Mouse (Mus musculus) midbrain, embryonic 11.5 days (tissue): ENCODE measurements at regions not wholly inside any gene's neighbourhood (a gene's known extent, or its start where the extent isn't known, plus 50 kb on each side); places are given as distances from the start of the nearest gene placed in this dataset.

Experiments used
- ATAC-seq: fragments of 200-750 bp; cut with Nextera tagmentation; 2 replicates; pipeline ENCODE4 v1.8.0; 2017; ENCODE audit warnings: moderate TSS enrichment, moderate library complexity; ENCODE audit not compliant: low FRiP score
- DNase-seq: peaks from one replicate; pipeline ENCODE4 v3.0.0; 2015; ENCODE audit warnings: low spot score; ENCODE audit errors: missing footprints
- H3K27ac ChIP-seq: fragments of 300-500 bp; sonication (generic); 2 replicates; pipeline ENCODE4 v1.5.1; 2014; ENCODE audit warnings: low read depth, low read length
- H3K27me3 ChIP-seq: fragments of 300-500 bp; sonication (generic); 2 replicates; pipeline ENCODE4 v1.6.1; 2014; ENCODE audit warnings: mild to moderate bottlenecking, low read length, moderate library complexity, mixed read lengths; ENCODE audit not compliant: control insufficient read depth, insufficient read depth
- H3K36me3 ChIP-seq: fragments of 300-500 bp; sonication (generic); 2 replicates; pipeline ENCODE4 v1.6.1; 2014; ENCODE audit warnings: mild to moderate bottlenecking, low read length, moderate library complexity, mixed read lengths; ENCODE audit not compliant: control insufficient read depth, insufficient read depth
- H3K4me1 ChIP-seq: fragments of 300-500 bp; sonication (generic); 2 replicates; pipeline ENCODE4 v1.6.1; 2014; ENCODE audit warnings: low read length; ENCODE audit not compliant: control insufficient read depth, insufficient read depth
- H3K4me2 ChIP-seq: fragments of 300-500 bp; sonication (generic); 2 replicates; pipeline ENCODE4 v1.6.1; 2014; ENCODE audit warnings: mild to moderate bottlenecking, moderate library complexity
- H3K4me3 ChIP-seq: fragments of 300-500 bp; sonication (generic); 2 replicates; pipeline ENCODE4 v1.5.1; 2014; ENCODE audit warnings: low read depth, low read length
- H3K9ac ChIP-seq: fragments of 300-500 bp; sonication (generic); 2 replicates; pipeline ENCODE4 v1.6.1; 2014; ENCODE audit warnings: low read length
- H3K9me3 ChIP-seq: fragments of 300-500 bp; sonication (generic); 2 replicates; pipeline ENCODE4 v1.6.1; 2016; ENCODE audit warnings: low read length; ENCODE audit not compliant: control insufficient read depth
- WGBS: fragments of 180-500 bp; shearing (Covaris S2); extraction: QIAGEN DNeasy Blood & Tissue Kit; methylation state at CpG from one replicate; pipeline ENCODE4 v1.1.7; 2014; 5-methylcytosine and 5-hydroxymethylcytosine counted together

GRCm38 (mm10) chr17:80834176-80834517 is 105.9 kb upstream of the Map4k3 start:
- Histone ChIP-seq H3K4me3 (no peak overlapping the region), H3K9me3 (no peaks in the 10 kb centered on the region), H3K4me1 (no peaks in the 10 kb centered on the region), H3K4me2 (no peak overlapping the region), H3K9ac (no peak overlapping the region), H3K27me3 (no peaks in the 10 kb centered on the region), H3K27ac (no peak overlapping the region), H3K36me3 (no peaks in the 10 kb centered on the region)
- ATAC-seq (no peak), DNase-seq (peak; percentile 60)
- 36% methylated on average over 5 of the region's 5 CpGs for WGBS

DNA sequence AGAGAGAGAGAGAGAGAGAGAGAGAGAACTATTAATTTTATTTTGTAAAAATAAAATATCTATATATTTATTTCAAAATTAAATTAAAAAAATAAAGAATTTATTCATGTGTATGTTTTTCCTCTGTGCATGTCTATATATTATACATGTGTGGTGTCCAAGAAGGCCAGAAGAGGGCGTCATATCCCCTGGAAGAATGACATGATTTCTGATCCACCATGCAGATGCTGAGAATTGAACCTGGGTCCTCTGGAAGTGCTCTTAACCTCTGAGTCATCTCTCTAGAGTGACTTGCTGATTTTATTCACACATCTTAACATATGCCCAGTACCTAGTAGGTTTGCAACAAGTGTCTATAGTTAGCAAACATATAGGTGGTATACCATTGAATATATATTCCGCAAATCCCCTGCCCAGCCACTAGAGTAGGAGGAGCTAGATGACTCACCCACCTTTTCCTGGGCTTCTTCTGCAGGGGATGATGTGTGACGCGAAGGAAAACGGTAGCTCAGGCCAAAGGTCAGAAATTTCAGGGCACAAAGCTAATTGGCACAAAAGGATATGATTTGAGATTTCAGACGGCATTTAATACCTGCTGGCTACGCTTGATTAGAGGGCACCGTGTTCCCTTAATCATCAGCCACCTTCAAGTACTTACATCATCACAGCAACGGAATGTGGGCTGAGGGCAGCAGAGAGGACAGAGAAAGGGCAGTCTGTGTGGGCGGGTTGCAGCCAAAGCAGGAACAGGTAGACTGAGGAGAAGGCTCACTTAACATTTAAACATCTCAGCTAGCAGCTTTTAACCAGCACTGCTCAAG is 105.3 kb upstream of the Map4k3 start:
- H3K4me1 ChIP-seq = no peaks in the 10 kb centered on the region
- H3K27ac ChIP-seq = no peak overlapping the region
- H3K27me3 ChIP-seq = no peaks in the 10 kb centered on the region
- H3K9me3 ChIP-seq = no peaks in the 10 kb centered on the region
- no peaks in the 10 kb centered on the region for H3K36me3 ChIP-seq
- H3K4me2 ChIP-seq = no peak overlapping the region
- ATAC-seq (no peak), DNase-seq (peak; percentile 78)
- H3K4me3 ChIP-seq = no peak overlapping the region
- 44% methylated on average over 10 of the region's 10 CpGs for WGBS
- H3K9ac ChIP-seq = no peak overlapping the region

DNA sequence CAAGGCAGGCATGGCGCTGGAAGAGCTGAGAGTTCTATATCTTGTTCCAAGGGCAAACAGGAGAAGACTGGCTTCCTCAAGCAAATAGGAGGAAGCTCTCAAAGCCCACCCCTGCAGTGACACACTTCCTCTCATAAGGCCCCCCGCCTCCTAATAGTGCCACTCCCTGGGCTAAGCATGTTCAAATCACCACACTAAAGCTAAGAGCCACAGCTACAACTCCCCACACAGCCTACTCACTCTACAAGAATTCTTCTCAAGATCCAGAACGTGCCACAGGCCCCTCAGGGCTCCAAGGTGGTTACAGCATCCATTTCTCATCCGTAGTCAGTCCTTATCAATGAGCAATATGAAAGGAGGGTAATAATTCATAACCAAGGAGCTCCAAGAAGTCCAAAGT is 103.4 kb upstream of the Map4k3 start:
- no peaks in the 10 kb centered on the region for H3K36me3 ChIP-seq
- no peak overlapping the region for H3K9ac ChIP-seq
- no peaks in the 10 kb centered on the region for H3K27me3 ChIP-seq
- ATAC-seq = no peak
- no peak overlapping the region for H3K27ac ChIP-seq
- H3K9me3 ChIP-seq = no peaks in the 10 kb centered on the region
- no peaks in the 10 kb centered on the region for H3K4me1 ChIP-seq
- no peak overlapping the region for H3K4me3 ChIP-seq
- H3K4me2 ChIP-seq = no peak overlapping the region
- WGBS = 78% methylated on average over 4 of the region's 4 CpGs
- DNase-seq = peak; percentile 57

GRCm38 (mm10) chr17:80827896-80828295 is 99.6 kb upstream of the Map4k3 start:
- Histone ChIP-seq H3K4me3 (no peak overlapping the region), H3K27me3 (no peaks in the 10 kb centered on the region), H3K27ac (no peak overlapping the region), H3K9ac (no peak overlapping the region), H3K4me2 (no peak overlapping the region), H3K9me3 (no peaks in the 10 kb centered on the region), H3K4me1 (no peaks in the 10 kb centered on the region), H3K36me3 (no peaks in the 10 kb centered on the region)
- DNase-seq (no peak), ATAC-seq (no peak)
- WGBS = 76% methylated on average over 2 of the region's 2 CpGs

- Histone ChIP-seq H3K27ac (no peak overlapping the region), H3K4me2 (no peak overlapping the region), H3K4me1 (no peaks in the 10 kb centered on the region), H3K27me3 (no peaks in the 10 kb centered on the region), H3K9me3 (no peaks in the 10 kb centered on the region), H3K9ac (no peak overlapping the region), H3K4me3 (no peak overlapping the region), H3K36me3 (no peaks in the 10 kb centered on the region)
- 90% methylated on average over 17 of the region's 17 CpGs for WGBS
- ATAC-seq = no peak
- DNase-seq = no peak
These were observed 99.1 kb upstream of the Map4k3 start for GRCm38 (mm10) chr17:80827361-80827760.

DNA sequence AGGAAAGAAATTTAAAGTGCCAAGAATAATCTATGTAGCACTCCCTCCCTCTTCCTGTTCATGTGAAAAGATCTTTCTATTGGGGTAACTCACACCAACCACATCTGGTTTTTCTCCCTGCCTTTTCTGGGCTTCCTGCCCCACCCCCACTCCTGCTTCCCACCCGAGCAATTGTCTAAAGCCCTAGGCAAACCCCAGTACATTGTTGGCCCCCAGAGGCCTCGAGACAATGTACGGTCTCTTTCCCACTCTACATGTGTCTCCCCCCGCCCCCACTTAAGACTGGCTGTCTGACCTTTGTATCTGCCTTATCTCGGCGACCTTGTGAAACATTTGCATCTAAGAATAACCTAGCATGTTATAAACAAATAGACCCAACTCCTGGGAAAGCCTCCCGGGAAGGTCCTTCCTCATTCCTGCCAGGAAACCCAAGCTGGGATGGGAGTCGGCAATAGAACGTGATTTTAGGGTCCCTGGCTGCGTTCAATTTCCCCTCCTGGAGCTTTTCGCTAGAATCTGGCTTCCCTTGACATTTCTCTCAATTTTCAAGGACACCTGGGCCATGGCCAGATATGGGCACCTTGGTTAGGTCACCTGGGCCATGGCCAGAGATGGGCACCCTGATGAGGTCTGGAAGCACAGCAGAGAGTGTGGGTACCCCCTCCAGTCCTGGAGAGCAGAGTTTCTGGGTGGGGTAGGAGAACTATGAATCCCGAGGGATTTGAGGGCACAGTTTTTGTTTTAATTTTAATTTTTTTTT is 97.9 kb upstream of the Map4k3 start:
- no peaks in the 10 kb centered on the region for H3K36me3 ChIP-seq
- no peak overlapping the region for H3K27ac ChIP-seq
- no peak overlapping the region for H3K4me3 ChIP-seq
- ATAC-seq (no peak), DNase-seq (no peak)
- no peak overlapping the region for H3K4me2 ChIP-seq
- 62% methylated on average over 12 of the region's 12 CpGs for WGBS
- H3K4me1 ChIP-seq = no peaks in the 10 kb centered on the region
- H3K9me3 ChIP-seq = no peaks in the 10 kb centered on the region
- no peaks in the 10 kb centered on the region for H3K27me3 ChIP-seq
- H3K9ac ChIP-seq = no peak overlapping the region

DNA sequence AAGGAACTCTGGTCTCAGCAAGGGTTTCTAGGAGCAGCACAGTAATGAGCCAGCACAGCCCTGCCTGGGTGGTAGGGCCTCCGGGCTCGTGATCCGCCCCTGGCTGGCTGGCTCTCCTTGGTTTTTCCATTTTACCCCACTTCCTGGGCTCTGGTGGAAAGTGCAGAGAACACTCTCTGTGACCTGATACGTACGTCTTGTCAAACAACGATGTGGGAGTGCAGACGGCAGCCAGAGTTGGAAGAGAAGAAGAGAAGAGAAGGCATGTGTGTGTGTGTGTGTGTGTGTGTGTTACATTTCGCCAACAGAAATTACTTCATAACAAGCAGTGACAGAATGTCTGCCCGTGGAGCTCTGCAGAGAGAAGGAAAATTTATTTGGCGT is 97.2 kb upstream of the Map4k3 start:
- no peak for ATAC-seq
- Histone ChIP-seq H3K36me3 (no peaks in the 10 kb centered on the region), H3K27me3 (no peaks in the 10 kb centered on the region), H3K9ac (no peak overlapping the region), H3K4me1 (no peaks in the 10 kb centered on the region), H3K4me3 (no peak overlapping the region), H3K9me3 (no peaks in the 10 kb centered on the region), H3K4me2 (no peak overlapping the region), H3K27ac (no peak overlapping the region)
- DNase-seq = no peak
- 81% methylated on average over 10 of the region's 10 CpGs for WGBS

DNA sequence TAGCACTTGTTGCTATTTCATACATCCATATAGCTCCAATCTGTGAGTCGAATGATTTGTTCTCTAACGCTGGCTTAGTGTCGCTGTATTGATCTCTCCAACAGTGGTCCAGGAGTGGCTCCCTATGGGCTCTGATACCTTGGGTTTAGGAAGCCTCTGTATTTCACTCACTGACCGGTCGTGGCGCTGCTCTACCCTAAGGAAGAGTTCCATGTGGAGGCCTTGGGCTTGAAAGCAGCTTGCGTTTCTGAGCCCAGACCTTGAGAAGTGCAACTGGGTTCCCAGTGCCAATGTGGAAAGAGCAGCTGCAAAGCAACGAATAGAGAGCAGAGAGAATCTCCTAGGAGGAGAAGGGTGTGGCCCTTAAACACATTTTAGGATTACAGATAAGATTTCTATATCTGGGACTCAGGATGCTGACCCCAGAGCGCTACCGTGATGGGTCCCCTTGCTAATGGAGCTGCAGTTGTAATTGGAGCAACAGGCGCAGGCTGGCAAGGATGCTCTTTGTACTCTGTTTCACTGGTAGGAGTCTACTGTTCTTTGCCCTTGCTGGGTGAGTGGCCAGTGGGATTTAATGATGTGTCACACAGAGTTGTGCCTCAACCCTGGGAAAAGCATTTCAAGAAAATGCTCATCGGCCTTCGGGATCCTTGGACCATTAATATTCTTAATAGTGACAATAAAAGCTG is 96.7 kb upstream of the Map4k3 start:
- no peaks in the 10 kb centered on the region for H3K27me3 ChIP-seq
- H3K9me3 ChIP-seq = no peaks in the 10 kb centered on the region
- no peak for ATAC-seq
- 85% methylated on average over 13 of the region's 13 CpGs for WGBS
- no peaks in the 10 kb centered on the region for H3K36me3 ChIP-seq
- H3K9ac ChIP-seq = no peak overlapping the region
- no peak overlapping the region for H3K4me2 ChIP-seq
- no peak overlapping the region for H3K27ac ChIP-seq
- H3K4me1 ChIP-seq = no peaks in the 10 kb centered on the region
- H3K4me3 ChIP-seq = no peak overlapping the region
- no peak for DNase-seq

DNA sequence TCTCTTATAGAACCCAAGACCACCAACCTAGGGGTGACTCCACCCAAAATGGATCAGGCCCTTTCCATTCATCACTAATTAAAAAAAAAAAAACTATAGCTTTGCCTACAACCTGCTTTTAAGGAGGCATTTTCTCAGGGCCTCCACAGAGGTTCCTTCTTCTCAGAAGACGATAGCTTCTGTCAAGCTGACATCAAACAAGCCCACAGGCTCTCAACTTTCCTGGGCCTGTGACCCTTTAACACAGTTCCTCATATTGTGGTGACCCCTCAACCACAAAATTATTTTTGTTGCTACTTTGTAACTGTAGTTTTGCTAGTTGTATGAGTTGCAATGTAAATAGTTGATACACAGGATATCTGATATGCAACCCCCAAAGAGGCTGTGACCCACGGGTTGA is 96.0 kb upstream of the Map4k3 start:
- 84% methylated on average over 2 of the region's 2 CpGs for WGBS
- DNase-seq (no peak), ATAC-seq (no peak)

More for the DNA sequence above, 96.0 kb upstream of the Map4k3 start:
- H3K4me2 ChIP-seq = no peak overlapping the region
- no peak overlapping the region for H3K27ac ChIP-seq
- no peaks in the 10 kb centered on the region for H3K4me1 ChIP-seq
- H3K27me3 ChIP-seq = no peaks in the 10 kb centered on the region
- no peak overlapping the region for H3K9ac ChIP-seq
- H3K4me3 ChIP-seq = no peak overlapping the region
- H3K9me3 ChIP-seq = no peaks in the 10 kb centered on the region
- H3K36me3 ChIP-seq = no peaks in the 10 kb centered on the region
